Mouse (Mus musculus) forebrain, embryonic 10.5 days (tissue): ENCODE measurements around the gene Nek1. TPM values are rescaled to one million over a fixed set of nuclear protein-coding genes. Genes with fewer than 3 reads are reported as not detected.

Experiments used
- DNase-seq: peaks from one replicate; pipeline ENCODE4 v3.0.0-alpha.2; 2017; ENCODE audit warnings: low spot score; ENCODE audit errors: extremely low spot score
- H3K27ac ChIP-seq: fragments of 300-500 bp; sonication (generic); 2 replicates; pipeline ENCODE4 v1.5.1; 2016; ENCODE audit warnings: mild to moderate bottlenecking
- H3K27me3 ChIP-seq: fragments of 300-500 bp; sonication (generic); 2 replicates; pipeline ENCODE4 v1.6.1; 2016; ENCODE audit warnings: mild to moderate bottlenecking; ENCODE audit not compliant: poor library complexity, severe bottlenecking
- H3K36me3 ChIP-seq: fragments of 300-500 bp; sonication (generic); replicated peaks from 2 replicates; pipeline ENCODE4 v1.6.1; 2016; ENCODE audit warnings: mild to moderate bottlenecking, moderate library complexity
- H3K4me1 ChIP-seq: fragments of 300-500 bp; sonication (generic); 2 replicates; pipeline ENCODE4 v1.6.1; 2016
- H3K4me3 ChIP-seq: fragments of 300-500 bp; sonication (generic); 2 replicates; pipeline ENCODE4 v1.5.1; 2016; ENCODE audit warnings: mild to moderate bottlenecking, moderate library complexity
- H3K9me3 ChIP-seq: fragments of 300-500 bp; sonication (generic); 2 replicates; pipeline ENCODE4 v1.6.1; 2016; ENCODE audit warnings: mild to moderate bottlenecking, moderate library complexity
- WGBS: fragments of 180-500 bp; shearing (Covaris S2); methylation state at CpG from one replicate; pipeline ENCODE4 v1.1.7; 2016; 5-methylcytosine and 5-hydroxymethylcytosine counted together
- polyA plus RNA-seq: library from polyadenylated mRNA; unstranded; fragments of >200 nt; fragmentation: Nextera tagmentation; extraction: Ambion mirVana; gene quantifications from 2 replicates; pipeline ENCODE4 v1.2.1, GENCODE M21; 2016

Gene Nek1
- polyA plus RNA-seq, 1 experiment from 2014 or later: 21.0 TPM

GRCm38 (mm10) chr8:60996468-60996867 is 3.5 kb downstream of the Nek1 start:
- no peak overlapping the region for H3K4me3 ChIP-seq
- peaks cover 12% of the 10 kb centered on the region for H3K36me3 ChIP-seq
- peaks cover 24% of the 10 kb centered on the region for H3K4me1 ChIP-seq
- no peak overlapping the region for H3K27ac ChIP-seq
- H3K27me3 ChIP-seq: no peaks in the 10 kb centered on the region
- 92% methylated on average over 3 of the region's 3 CpGs for WGBS
- DNase-seq: no peak
- peaks cover 12% of the 10 kb centered on the region; the same call in 1 of the 2 replicates for H3K9me3 ChIP-seq

GRCm38 (mm10) chr8:61041951-61042350 is 49.0 kb downstream of the Nek1 start:
- Histone ChIP-seq H3K27ac (no peak overlapping the region), H3K4me1 (no peaks in the 10 kb centered on the region), H3K9me3 (no peaks in the 10 kb centered on the region), H3K27me3 (no peaks in the 10 kb centered on the region), H3K4me3 (no peak overlapping the region), H3K36me3 (peaks cover 8% of the 10 kb centered on the region)
- peak; percentile 40 for DNase-seq

GRCm38 (mm10) chr8:61043874-61044273 is 50.9 kb downstream of the Nek1 start:
- H3K27ac ChIP-seq: no peak overlapping the region
- H3K4me3 ChIP-seq: no peak overlapping the region
- H3K4me1 ChIP-seq: no peaks in the 10 kb centered on the region
- H3K36me3 ChIP-seq: 0 out of 2 replicates have a peak, but pooled peaks cover 3% of the 10 kb centered on the region
- no peaks in the 10 kb centered on the region for H3K27me3 ChIP-seq
- DNase-seq: no peak
- H3K9me3 ChIP-seq: no peaks in the 10 kb centered on the region
- WGBS: 83% methylated on average over 4 of the region's 4 CpGs

- Histone ChIP-seq H3K27ac (no peak overlapping the region), H3K27me3 (no peaks in the 10 kb centered on the region), H3K36me3 (peaks cover 19% of the 10 kb centered on the region), H3K9me3 (no peaks in the 10 kb centered on the region), H3K4me1 (no peaks in the 10 kb centered on the region), H3K4me3 (no peak overlapping the region)
- DNase-seq: no peak
- 98% methylated on average over 1 of the region's 1 CpGs for WGBS
Observed at GRCm38 (mm10) chr8:61046816-61047215, 53.8 kb downstream of the Nek1 start.

- H3K27me3 ChIP-seq: no peaks in the 10 kb centered on the region
Observed at GRCm38 (mm10) chr8:61053017-61053416, 60.0 kb downstream of the Nek1 start.

GRCm38 (mm10) chr8:61054313-61054712 is 61.3 kb downstream of the Nek1 start:
- no peak overlapping the region for H3K4me3 ChIP-seq
- H3K4me1 ChIP-seq: peaks cover 5% of the 10 kb centered on the region
- WGBS: 89% methylated on average over 5 of the region's 5 CpGs
- no peaks in the 10 kb centered on the region for H3K27me3 ChIP-seq
- H3K9me3 ChIP-seq: no peaks in the 10 kb centered on the region
- no peak for DNase-seq
- peaks cover 25% of the 10 kb centered on the region for H3K36me3 ChIP-seq
- no peak overlapping the region for H3K27ac ChIP-seq

More at GRCm38 (mm10) chr8:61053017-61053416, 60.0 kb downstream of the Nek1 start:
- Histone ChIP-seq H3K9me3 (no peaks in the 10 kb centered on the region), H3K36me3 (peaks cover 25% of the 10 kb centered on the region), H3K4me3 (no peak overlapping the region), H3K4me1 (peaks cover 5% of the 10 kb centered on the region), H3K27ac (no peak overlapping the region)
- WGBS: 95% methylated on average over 1 of the region's 1 CpGs
- DNase-seq: no peak

- H3K4me1 ChIP-seq: peaks cover 5% of the 10 kb centered on the region
- H3K36me3 ChIP-seq: peaks cover 7% of the 10 kb centered on the region
- H3K9me3 ChIP-seq: no peaks in the 10 kb centered on the region
- DNase-seq: no peak
- WGBS: 65% methylated on average over 3 of the region's 3 CpGs
- no peak overlapping the region for H3K27ac ChIP-seq
- no peak overlapping the region for H3K4me3 ChIP-seq
- no peaks in the 10 kb centered on the region for H3K27me3 ChIP-seq
Observed at GRCm38 (mm10) chr8:61056997-61057396, 64.0 kb downstream of the Nek1 start.

GRCm38 (mm10) chr8:61059143-61059542 is 66.1 kb downstream of the Nek1 start:
- Histone ChIP-seq H3K9me3 (no peaks in the 10 kb centered on the region), H3K4me1 (peaks cover 5% of the 10 kb centered on the region), H3K4me3 (no peak overlapping the region), H3K36me3 (peaks cover 5% of the 10 kb centered on the region), H3K27me3 (no peaks in the 10 kb centered on the region), H3K27ac (no peak overlapping the region)
- DNase-seq: no peak

- no peaks in the 10 kb centered on the region for H3K9me3 ChIP-seq
- H3K27ac ChIP-seq: no peak overlapping the region
- no peaks in the 10 kb centered on the region for H3K27me3 ChIP-seq
- H3K36me3 ChIP-seq: peaks cover 5% of the 10 kb centered on the region
- peaks cover 5% of the 10 kb centered on the region for H3K4me1 ChIP-seq
- WGBS: 80% methylated on average over 7 of the region's 7 CpGs
- DNase-seq: no peak
- no peak overlapping the region for H3K4me3 ChIP-seq
Observed at GRCm38 (mm10) chr8:61060412-61060811, 67.4 kb downstream of the Nek1 start.

- Histone ChIP-seq H3K9me3 (no peaks in the 10 kb centered on the region), H3K27ac (no peak overlapping the region)
- DNase-seq: no peak
Observed at GRCm38 (mm10) chr8:61075059-61075458, 82.1 kb downstream of the Nek1 start.

GRCm38 (mm10) chr8:61110496-61110895 is 117.5 kb downstream of the Nek1 start:
- WGBS: 95% methylated on average over 4 of the region's 4 CpGs
- no peak overlapping the region for H3K27ac ChIP-seq
- no peaks in the 10 kb centered on the region for H3K4me1 ChIP-seq
- DNase-seq: no peak
- no peaks in the 10 kb centered on the region for H3K9me3 ChIP-seq
- peaks cover 17% of the 10 kb centered on the region for H3K36me3 ChIP-seq
- no peak overlapping the region for H3K4me3 ChIP-seq
- no peaks in the 10 kb centered on the region for H3K27me3 ChIP-seq

More at GRCm38 (mm10) chr8:61075059-61075458, 82.1 kb downstream of the Nek1 start:
- H3K4me3 ChIP-seq: no peak overlapping the region
- no peaks in the 10 kb centered on the region for H3K27me3 ChIP-seq
- H3K36me3 ChIP-seq: peaks cover 38% of the 10 kb centered on the region
- no peaks in the 10 kb centered on the region for H3K4me1 ChIP-seq

- Histone ChIP-seq H3K27ac (no peak overlapping the region), H3K4me1 (no peaks in the 10 kb centered on the region), H3K9me3 (no peaks in the 10 kb centered on the region), H3K4me3 (no peak overlapping the region), H3K27me3 (no peaks in the 10 kb centered on the region), H3K36me3 (peaks cover 13% of the 10 kb centered on the region)
- DNase-seq: no peak
- 91% methylated on average over 4 of the region's 4 CpGs for WGBS
Observed at GRCm38 (mm10) chr8:61111940-61112339, 118.9 kb downstream of the Nek1 start.

- no peak overlapping the region for H3K27ac ChIP-seq
- 83% methylated on average over 1 of the region's 1 CpGs for WGBS
- H3K4me1 ChIP-seq: no peaks in the 10 kb centered on the region
- no peak for DNase-seq
- H3K27me3 ChIP-seq: no peaks in the 10 kb centered on the region
- H3K9me3 ChIP-seq: no peaks in the 10 kb centered on the region
- H3K36me3 ChIP-seq: peaks cover 27% of the 10 kb centered on the region
- H3K4me3 ChIP-seq: no peak overlapping the region
Observed at GRCm38 (mm10) chr8:61121631-61122030, 128.6 kb downstream of the Nek1 start.

GRCm38 (mm10) chr8:61127299-61127861 is 134.4 kb downstream of the Nek1 start:
- Histone ChIP-seq H3K27me3 (no peaks in the 10 kb centered on the region), H3K4me1 (no peaks in the 10 kb centered on the region), H3K4me3 (no peak overlapping the region), H3K27ac (no peak overlapping the region), H3K9me3 (no peaks in the 10 kb centered on the region), H3K36me3 (peaks cover 13% of the 10 kb centered on the region)
- no peak for DNase-seq
- WGBS: 74% methylated on average over 2 of the region's 2 CpGs
